Mouse (Mus musculus): Measurements from ENCODE around the gene Shc3.

- TF ChIP-seq CTCF (IDR thresholded peaks at IDR 0.05; ENCODE audit: low read depth) (no peak), EP300 (IDR thresholded peaks at IDR 0.05; ENCODE audit: low read depth) (no peak)
Observed at GRCm38 (mm10) chr13:51390398-51390797, 178.8 kb downstream of the Shc3 start.
